Mouse (Mus musculus): ENCODE results near the gene Lsm12.

Gene Lsm12

DNA sequence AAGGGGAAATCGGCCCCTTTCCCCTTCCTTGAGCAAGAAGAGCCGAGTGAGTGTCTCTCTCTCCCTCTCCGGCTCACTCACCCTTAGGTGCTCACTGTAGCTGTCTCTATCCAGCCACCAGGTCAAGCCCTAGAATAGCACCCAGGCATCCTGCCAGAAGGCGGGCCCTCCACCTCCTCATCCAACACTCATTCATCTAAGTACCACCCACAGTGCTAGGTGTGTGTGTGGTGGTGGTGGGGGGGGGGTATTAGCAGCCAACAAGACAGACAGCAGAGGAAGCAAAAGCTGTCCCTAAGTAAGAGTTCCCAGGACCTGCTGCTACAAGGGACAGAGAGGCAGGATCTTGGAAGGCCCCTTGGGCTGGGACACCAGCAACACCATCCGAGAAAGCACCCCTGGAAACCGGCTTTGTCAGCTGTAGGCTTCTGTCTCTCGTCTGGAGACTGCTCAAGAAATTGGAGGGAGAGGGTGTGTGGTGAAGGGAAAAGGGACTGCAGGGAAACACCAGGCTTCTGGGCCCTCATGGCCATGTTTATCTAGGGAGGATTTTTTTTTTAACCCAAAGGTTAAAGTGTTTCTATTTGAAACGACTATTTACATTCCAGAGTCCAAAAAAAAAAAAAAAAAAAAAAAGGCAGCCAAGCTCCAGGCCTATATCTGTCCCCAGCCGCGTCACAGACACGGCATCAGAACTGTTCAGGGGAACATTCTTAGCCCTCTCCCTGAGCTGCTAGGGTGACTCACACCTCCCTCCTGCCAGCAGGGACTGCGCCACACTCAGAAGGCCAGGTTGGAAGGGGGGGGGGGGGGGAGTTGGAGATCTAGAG is 31.2 kb upstream of the Lsm12 start:
- peak; percentile 81 for DNase-seq

GRCm38 (mm10) chr11:102215511-102215910 is 30.4 kb upstream of the Lsm12 start:
- no peak for DNase-seq

DNA sequence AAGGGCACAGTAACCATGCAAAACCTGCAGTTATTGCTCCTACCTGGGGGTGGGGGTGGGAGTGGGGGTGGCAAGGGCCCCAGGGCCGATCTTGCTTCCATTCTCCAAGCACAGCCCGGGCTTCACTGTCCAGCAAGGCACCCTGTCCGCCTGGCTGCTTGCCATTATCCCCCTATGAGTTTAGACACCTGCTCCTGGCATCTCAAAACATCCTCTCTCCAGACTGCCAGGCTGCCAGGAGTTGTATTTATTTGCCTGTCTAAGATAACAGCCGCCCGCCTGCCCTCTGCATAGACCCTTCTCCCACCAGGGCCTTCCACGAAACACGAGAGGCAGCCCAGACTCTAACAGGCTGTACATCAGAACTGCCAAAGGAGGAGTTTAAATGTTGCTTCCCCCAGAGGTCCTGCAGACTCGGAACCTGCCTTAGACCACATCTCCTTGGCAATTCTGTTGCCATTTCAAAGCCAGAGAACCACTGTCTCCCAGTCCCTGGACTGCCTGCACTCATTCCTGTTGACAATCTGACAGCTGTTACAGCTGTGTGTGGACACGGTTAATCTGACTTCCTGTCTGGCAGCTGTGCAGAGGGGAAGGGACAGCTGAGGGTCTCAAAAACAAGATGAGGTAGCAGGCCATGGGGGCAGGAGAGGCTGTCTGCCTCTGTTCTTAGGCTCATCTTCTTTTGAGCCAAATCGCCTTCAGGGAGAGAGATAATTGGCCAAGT is 29.5 kb upstream of the Lsm12 start:
- peak; percentile 44 for DNase-seq

DNA sequence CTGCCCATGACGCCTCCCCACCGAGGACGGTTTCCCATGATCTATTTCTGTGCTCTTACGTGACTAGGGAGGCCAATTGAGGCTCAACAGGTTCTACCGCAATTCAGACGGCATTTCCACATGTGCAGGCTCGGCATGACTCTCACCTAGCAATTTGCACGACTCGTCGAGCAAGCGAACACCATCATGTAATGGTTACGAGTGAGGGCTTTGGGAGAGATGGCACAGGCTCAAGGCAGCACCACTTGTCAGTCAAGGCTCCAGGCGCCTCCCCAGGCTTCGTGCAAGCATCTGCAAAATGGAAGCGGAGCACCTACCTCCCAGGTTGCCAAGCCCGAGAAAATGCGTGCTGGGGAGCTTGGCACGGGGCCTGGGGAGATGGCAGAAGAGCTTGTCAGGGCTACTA is 26.8 kb upstream of the Lsm12 start:
- DNase-seq, result no peak

- peak; percentile 48 for DNase-seq
Measured at GRCm38 (mm10) chr11:102211011-102211410, 25.9 kb upstream of the Lsm12 start.

DNA sequence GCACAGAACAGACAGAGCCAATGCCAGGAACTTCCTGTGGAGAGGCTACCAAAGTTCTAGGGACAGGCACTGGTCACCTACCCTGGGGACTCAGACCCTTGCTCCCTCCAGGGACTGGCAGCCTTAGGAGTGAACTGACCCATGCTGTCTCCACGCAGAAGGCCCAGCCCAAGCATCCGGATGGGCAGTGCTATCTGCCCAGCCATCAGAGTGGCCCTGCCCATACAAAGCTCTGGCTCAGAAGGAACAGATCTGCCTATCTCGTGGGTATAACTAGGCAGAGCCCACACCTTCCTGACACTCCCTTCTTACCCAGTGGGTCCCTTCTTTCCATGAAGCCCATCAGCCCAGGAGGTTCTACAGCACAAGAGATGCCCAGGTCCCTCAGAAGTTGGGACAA is 25.1 kb upstream of the Lsm12 start:
- no peak for DNase-seq

DNA sequence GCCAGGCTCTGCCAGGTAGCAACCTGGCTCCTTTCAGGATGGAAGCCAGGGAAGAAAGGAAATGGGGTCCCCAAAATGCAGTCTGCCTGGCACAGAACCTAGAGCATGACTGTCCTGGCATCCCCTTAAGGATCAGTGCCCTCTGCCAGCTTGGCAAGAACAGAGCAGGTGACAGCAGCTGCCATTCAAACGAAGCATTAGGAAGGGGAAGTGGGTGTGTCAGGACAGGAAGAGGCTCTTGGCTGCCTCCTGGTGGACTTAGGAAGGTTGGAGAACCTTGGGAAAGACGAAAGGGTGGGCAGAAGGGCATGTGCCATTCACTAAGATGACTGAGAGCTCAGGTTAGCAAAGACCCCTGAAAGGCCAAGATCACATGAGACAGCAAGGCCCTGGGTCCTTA is 24.6 kb upstream of the Lsm12 start:
- DNase-seq, result peak; percentile 71

DNA sequence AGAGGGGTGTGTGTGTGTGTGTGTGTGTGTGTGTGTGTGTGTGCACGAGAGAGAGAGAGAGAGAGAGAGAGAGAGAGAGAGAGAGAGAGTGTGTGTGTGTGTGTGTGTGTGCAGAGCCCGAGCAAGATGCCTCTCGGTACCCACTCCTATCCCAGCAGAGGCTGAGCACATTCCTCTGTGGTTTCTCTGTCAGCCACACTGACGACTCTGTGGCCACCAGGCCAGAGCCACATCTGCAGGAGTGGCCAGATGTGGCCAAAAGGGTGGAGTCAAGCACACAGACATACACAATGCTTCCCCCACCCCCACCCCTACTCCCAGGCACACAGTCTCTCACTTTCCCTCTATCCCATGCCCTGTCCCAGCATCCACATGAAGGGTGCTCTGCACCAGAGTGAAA is 23.8 kb upstream of the Lsm12 start:
- DNase-seq, result no peak

DNA sequence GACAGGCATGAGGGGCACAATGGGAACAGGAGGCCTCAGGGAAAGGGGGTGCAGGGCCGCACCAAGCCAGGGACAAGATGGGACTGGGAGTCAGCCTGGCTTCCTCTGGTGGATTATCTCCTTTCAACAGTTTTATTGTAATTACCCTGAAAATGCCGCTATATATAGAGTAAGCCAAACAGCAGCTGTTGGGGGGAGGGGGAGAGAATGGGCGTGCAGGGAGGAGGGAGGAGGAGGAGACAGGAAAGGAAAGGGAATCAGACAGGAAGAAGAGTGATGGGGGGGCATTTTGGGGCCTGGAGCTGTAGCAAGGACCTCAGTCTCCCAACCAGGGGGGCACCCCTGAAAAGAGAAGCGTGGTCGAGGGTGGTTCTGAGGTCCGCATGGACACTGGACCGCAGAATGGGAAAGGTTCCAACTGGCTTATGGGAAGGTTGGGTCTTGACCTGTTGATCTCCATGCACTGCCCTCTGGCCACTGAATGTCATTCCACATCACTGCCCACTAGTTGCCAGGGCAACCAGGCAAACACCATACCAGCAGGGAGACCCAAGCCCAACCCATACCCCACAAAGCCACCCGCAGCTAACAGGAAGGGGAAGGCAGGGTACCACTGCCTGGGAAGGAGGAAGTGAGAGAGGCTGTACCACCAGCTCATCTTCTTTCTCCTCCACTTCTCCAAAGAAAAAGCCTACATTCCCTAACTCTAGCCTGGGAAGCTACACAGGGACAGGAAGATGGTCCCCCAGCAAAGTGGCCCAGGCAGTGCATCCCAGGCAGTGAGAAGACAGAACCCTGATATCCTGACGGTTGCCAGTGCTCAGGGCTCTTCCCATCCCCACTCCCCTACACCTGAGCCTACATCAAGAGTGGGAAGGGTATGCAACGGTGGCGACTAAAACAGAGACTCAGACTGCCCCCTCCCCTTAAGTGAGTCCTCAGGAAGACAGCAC is 23.0 kb upstream of the Lsm12 start:
- DNase-seq, result peak; percentile 83

GRCm38 (mm10) chr11:102206481-102206880 is 21.4 kb upstream of the Lsm12 start:
- no peak for DNase-seq

GRCm38 (mm10) chr11:102201408-102201821 is 16.3 kb upstream of the Lsm12 start:
- DNase-seq, result no peak

GRCm38 (mm10) chr11:102199856-102200255 is 14.8 kb upstream of the Lsm12 start:
- DNase-seq, result peak; percentile 46

- DNase-seq, result peak; percentile 1
Measured at GRCm38 (mm10) chr11:102198245-102198644, 13.1 kb upstream of the Lsm12 start.

DNA sequence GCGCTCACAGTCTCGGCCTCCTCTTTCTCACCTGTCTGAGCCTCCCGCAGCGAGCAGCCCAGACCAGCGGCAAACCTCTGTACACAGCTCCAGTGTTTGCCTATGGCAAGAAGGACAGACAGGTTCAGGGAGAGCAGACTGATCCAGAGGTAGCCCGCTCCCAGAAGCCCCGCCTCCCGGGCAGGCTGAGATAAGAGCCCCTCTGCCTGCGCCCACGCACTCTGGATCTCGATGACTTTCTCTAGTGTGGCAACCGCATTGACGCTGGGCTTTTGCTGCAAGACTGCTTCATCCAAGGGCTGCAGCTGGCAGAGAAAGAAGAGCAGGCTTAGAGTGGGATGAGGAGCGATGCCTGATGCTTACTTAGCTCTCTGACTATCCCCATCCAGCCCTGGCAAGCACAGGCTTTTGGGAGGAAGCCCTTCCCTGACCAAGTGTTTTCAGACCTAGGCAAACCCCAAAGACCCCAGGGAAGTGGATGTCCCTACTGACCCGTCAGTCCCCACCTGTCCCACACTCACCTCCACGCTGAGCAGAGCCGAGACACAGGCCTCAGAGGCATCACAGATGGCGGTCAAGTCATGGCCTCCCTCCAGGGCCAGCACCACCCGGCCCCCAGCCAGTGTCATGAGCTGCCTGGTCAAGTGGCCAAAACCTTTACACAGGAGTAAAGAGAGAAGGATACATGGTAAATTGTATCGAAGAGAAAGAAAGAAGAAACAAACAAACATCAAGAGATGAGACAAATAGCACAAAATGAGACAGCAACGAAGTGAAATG is 11.1 kb upstream of the Lsm12 start:
- DNase-seq, result no peak

- DNase-seq, result no peak
Measured at GRCm38 (mm10) chr11:102193657-102194440, 8.8 kb upstream of the Lsm12 start.

DNA sequence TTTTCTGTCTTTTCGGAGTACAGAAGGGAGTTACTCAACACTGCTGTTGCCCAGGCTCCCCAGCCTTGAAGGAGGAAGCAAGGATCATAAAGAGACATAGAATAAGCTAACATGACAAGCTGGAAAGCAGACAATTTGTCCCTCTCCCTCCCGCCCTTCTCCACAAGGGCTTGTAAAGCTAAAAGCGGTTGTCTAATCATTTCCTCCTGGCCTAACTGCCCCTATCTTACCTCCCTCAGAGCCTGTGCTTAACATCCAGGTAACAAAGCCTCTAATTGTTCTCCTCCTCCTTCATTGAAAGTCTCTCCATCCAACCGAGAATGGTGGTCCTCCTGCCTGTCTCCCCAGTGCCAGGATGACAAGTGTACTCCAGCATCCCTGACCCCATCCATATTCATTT is 5.8 kb upstream of the Lsm12 start:
- no peak for DNase-seq

DNA sequence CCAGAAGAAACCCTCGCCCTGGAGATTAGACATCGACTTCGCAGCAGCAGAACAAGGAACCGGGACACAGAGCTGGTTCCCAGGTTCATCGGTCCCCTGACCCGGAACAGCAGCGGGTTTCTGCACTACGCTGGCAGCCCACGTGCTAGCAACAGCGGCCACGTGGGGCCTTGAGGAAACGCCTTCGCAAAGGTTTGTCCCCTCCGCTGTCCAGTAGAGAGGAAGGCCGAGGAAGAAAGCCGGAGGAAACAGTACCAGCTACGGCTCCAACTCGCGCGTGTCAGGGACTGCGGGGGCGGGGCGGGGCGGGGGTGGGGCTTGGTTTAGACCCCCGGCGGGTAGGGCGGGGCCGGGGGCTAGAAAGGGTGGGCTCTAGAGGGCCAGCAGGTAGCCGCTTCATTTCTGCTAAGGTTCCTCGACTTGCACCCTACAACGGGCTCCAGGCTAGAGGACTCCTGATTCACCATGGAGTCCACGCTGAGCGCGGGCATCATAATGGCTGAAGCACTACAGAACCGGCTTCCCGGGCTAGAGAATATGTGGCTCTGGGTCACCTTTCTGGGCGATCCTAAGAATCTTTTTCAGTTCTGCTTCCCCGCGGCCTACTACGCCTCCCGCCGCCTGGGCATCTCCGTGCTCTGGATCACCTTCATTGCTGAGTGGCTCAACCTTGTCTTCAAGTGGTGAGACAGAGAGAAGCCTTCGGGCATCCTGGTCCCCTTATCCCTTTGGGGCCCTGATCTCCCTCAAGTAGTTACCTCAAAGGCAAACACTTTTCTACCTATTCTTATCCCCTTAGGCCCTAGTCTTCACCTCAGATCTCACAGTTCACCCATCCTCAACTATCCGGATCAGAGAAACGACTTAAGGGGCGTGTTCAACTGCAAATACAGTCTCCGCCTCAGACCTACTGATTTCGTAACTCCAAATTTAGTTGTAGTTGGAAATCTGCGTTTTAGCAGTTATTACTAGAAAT is 4.7 kb upstream of the Lsm12 start, which contains the start of gene G6pc3:
Gene G6pc3, plus strand, starts transcription at position 160 of the 976 bp plus-strand sequence.
- peak; percentile 94 for DNase-seq

DNA sequence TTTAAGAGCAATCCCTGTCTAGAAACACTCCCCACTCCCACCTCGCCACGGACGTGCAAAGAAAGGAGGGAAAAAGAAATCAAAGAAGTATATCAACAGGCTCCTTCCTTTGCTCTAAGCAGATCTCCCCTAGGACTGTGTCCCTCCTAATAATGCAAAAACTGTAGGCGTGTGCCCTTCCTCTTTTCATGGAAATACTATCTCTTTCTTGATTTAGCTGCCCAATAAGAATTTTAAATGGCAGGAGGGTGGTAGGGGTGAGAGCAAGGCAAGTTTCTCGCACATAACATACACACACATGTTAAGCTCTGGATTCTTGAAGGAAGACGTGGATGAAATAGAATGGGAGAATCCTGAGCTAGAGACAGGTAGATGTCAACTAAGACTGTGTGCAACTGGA is 3.9 kb upstream of the Lsm12 start:
- DNase-seq, result no peak

- no peak for DNase-seq
Measured at GRCm38 (mm10) chr11:102186235-102186634, 1.1 kb upstream of the Lsm12 start.

- no peak for DNase-seq
Measured at GRCm38 (mm10) chr11:102185677-102186076, 581 bp upstream of the Lsm12 start.
